Mouse (Mus musculus): ENCODE results near the gene Nr1d1.
A peak's percentile ranks its signal among the peaks of the same experiment; 100 is the strongest.

The Nr1d1 gene

DNA sequence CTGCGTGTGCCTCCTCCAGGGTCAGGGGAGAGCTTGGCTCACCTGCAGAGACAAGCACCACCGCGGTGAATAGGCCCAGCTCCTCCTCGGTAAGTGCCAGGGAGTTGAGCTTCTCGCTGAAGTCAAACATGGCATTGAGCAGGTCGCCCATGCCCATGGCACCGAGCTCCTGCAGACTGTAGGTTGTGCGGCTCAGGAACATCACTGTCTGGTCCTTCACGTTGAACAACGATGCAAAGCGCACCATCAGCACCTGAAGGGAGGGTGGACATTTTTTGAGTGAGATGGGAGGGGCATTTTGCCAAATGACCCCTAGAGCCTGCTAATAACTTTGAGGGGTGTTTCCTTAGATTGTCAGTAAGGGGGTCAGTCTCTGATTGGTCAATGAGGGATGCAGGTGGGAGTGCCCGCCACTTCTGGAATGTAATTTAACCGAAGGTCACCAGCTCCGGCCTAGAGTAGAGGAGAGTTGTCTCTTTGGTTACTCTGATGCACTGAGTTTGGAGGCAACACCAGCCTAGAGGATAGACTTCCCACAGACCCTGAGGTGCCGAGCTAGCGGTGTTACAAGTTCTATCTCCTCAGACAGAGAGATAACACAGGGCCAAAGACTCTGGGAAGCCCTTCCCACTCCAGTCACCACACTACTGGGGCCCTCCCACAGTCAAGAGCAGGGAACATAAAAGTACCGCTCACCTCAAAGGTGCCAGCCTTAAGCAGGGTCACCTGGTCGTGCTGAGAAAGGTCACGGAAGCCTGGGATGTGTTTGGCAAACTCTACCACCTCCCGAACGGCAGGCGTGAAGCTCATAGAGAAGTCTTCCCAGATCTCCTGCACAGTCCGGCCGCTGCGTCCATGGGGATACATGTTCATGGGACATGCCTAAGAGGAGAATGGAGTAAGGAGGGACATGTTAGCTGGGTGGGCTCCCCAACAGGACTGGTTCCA, 5.9 kb downstream of the Nr1d1 start:
- DNase-seq = no peak

- no peak for DNase-seq
Observed at GRCm38 (mm10) chr11:98768127-98769006, 6.8 kb downstream of the Nr1d1 start.

DNA sequence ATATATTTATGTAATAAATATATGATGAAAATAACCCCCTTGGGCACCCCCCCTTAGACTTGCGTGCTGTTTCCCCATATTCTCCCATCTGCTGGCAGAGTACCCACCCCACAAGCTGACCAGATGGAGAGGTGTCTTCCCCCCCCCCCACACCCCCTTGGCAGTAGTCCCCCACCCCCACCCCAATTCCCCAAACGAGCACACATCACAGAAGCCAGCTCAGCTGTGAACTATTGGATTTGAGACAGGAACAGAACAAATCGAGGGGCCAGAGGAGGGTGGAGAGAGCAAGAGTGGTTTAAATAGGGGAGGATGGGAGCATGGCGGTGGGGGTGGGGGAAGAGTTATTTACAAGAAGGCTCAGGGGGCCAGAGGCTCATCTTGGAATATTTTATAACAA, 7.4 kb downstream of the Nr1d1 start:
- DNase-seq = no peak

GRCm38 (mm10) chr11:98767276-98767675, 7.9 kb downstream of the Nr1d1 start:
- no peak for DNase-seq

GRCm38 (mm10) chr11:98766816-98767215, 8.3 kb downstream of the Nr1d1 start:
- no peak for DNase-seq

DNA sequence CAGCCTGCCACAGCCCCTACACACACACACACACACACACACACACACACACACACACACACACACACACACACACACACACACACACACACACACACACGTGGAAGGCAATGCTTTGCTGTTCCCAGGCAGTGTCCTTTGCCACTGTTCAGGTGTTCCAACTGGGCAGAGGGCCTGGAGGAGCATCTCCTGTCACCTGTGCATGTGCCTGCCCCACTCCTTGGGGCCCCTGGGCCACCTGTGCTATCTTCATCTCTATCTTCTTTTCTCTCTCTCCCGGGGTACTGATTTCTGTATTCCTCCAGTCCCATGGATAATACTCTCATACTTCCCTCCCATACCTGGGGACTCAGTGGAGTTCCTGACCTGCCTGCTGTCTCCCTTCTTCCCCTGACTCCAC, 8.8 kb downstream of the Nr1d1 start:
- no peak for DNase-seq

DNA sequence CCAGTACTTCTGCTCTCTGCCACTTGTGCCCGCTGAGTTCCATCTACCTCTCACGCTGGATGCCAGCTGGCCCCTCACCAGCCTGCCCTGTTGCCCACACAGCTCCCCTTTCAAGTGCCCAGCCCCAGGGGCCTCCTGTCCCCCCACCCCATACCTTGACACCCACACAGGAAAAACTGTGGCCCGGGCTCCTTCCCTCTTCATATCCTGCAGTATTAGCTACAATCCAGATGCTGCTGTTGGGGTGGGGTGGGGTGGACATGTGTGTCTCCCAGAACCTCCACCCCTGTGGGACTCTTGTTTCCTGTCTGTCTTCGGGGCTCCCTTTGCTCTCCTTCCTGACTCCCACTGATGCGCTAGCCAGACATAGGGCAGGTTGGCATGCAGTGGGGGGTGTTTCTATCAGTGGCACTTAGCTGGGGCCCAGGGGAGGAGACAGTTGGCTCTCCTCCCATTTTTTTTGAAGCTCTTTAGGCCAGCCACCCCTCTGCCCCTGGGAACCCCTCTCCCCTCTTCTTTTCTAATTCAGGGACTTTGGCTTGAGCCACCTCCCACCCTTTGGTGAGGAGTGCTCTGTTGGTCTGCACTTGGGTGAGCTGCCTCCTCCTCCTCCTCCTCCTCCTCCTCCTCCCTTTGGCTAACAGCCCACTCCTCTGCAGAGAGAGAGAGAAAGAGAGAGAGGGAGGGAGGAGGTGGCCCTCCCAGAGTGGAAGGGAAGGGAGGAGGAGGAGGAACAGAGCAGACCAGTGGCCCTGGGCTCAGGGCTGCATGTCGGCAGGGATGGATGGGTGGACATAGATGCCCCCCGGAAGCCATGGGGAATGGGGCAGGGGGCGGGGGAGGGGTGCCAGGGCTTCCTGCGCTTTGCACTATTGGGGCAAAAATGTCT, 9.5 kb downstream of the Nr1d1 start:
- no peak for DNase-seq

- DNase-seq = no peak
Observed at GRCm38 (mm10) chr11:98764746-98765145, 10.4 kb downstream of the Nr1d1 start.

GRCm38 (mm10) chr11:98764091-98764490, 11.0 kb downstream of the Nr1d1 start:
- no peak for DNase-seq

DNA sequence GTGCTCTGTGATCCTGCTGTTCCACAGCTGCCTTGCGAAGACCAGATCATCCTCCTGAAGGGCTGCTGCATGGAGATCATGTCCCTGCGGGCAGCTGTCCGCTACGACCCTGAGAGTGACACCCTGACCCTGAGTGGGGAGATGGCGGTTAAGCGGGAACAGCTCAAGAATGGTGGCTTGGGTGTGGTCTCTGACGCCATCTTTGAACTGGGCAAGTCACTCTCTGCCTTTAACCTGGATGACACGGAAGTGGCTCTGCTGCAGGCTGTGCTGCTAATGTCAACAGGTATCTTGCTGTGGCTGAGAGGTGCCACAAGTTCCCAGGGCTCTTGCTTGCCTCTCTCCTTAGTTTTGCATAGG, 11.7 kb downstream of the Nr1d1 start:
- DNase-seq = no peak

DNA sequence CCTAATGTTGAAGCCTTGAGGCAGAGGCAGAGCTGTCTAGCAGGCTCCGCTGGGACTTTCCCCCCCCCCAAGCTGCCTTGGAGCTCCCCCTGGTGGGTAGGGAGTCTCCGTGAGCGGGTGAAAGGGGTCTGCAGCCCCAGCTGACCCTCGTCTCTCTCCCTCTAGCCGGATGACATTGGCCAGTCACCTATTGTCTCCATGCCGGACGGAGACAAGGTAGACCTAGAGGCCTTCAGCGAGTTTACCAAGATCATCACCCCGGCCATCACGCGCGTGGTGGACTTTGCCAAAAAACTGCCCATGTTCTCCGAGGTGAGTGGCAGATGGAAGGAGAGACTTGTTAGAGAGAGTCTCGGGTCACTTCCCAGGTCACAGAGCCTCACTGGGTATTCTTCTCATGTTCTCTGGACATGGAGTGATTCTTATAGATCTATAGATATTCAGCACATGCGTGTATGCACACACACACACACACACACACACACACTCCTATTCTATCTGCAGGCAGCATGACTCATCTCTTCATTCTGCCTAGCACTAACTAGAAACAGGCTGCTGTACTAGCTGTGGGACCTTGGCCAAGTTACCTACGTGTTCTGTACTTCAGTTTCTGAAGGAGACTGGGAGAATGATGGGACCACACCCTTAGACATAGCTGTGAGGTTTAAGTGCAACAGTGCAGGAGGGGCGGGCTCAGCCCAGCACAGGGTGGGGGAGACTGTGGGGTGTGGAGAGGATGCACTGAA, 12.2 kb downstream of the Nr1d1 start:
- DNase-seq = no peak

DNA sequence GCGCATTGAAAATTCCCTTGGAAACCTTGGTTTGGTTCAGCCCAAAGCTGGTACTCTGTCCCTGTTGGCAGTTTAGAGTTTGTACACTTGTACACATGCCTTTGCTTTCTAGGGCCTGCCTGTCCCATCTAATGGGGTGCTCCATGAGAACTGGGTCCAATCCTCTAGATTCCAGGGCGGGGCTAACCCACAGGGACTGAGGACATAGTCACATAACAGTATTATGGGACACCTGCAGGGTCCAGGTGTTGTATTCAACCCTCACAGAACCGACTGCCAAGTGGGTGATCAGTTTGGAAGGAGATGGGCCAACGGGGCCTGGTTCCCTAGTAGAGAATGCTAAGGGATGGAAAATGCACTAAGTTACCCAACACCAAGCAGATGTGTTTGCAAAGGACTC, 13.2 kb downstream of the Nr1d1 start:
- no peak for DNase-seq

GRCm38 (mm10) chr11:98756711-98757110, 18.4 kb downstream of the Nr1d1 start:
- DNase-seq = no peak

DNA sequence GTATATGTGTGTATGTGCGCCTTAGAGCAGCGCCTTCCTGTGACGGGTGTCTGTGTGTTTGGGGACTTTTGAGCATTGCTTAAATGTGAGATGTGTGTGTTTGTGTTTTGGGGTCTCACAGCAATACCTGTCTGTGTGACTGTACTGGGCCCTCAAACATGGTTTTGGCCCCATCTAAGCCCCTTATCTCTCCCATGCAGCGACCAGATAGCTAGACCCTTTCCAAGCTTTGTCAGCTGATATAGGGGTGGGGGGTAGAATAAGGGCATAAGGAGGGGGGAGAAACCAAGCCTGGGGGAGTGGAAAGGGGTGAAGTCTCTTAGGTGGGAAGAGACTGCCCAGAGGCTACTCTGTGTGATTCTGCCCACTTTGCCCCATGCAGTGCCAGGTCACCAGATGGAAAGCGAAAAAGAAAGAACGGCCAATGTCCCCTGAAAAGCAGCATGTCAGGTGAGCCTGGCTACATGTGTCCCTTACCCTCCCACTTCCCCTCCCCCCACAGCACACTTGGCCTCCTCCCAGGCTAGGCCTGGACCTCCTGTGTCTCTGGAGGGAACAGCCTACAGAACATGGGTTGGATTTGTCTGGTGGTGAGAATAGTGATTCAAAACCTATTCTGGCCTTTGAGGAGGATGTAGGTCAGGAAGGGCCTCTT, 19.3 kb downstream of the Nr1d1 start:
- no peak for DNase-seq

DNA sequence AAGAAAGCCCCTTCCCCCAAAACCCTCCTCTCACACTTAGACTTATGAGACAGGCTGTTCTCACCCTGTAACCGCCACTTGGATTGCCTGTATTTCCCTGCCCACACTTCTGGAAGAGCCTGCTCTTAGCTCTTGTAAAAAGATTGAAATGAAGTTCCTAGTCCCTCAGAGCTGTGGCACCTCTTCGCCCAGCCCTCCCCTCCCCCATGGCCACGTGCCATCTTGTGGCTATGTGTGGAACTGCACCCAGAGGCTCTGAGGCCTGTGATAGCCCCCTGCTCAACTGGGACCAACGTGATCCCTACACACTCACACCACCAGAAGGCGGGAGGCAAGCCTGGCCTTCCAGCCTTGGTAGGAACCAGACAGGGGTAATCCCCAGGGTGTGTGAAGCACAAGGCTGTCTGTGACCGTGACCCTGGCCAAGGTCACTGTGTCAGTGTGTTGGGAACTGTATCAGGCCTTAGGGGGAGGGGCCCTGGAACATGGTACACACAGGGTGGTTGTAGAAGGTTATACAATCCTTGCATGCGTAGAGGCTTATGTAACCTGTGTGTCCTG, 20.4 kb downstream of the Nr1d1 start:
- DNase-seq = peak; percentile 63

DNA sequence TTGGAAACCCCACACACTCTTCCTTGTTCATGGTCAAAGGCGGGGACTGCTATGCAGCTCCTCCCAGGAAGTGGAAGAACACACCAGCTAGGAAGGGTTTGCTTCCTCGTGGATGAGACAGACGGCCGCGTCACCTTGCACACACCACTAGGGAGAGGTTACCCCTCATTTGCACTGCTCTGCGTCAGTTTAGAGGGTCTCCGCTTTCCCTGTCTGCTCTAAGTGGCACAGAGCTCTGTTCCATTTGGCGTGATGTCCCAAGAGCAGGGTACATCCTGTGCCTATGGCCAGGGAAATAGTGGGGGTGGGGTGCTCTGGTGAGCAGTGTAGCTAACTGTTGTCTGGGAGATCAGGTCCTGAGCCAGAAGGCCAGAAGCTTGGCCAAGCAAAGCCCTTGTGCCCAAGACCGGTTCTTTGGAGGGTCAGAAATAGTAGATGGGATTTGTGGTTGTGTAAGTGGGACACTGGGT, 20.9 kb downstream of the Nr1d1 start:
- DNase-seq = no peak

DNA sequence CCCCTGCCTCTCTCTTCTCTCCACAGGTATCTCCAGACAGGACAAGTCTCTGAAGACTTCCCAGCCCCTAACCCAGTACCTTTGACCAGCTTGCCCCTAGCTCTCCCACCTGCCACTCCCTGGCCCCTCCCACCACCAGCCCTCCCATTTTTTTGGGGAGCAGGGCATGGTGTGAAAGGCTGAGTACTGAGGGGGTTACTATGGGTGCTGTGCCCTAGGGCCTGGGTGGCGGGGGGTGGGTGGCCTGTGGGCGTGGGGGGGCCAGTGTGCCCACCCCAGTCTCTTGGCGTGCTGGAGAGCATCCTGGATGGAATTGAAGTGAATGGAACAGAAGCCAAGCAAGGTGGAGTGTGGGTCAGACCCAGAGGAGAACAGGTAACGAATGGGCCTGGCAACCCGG, 21.9 kb downstream of the Nr1d1 start:
- DNase-seq = no peak

DNA sequence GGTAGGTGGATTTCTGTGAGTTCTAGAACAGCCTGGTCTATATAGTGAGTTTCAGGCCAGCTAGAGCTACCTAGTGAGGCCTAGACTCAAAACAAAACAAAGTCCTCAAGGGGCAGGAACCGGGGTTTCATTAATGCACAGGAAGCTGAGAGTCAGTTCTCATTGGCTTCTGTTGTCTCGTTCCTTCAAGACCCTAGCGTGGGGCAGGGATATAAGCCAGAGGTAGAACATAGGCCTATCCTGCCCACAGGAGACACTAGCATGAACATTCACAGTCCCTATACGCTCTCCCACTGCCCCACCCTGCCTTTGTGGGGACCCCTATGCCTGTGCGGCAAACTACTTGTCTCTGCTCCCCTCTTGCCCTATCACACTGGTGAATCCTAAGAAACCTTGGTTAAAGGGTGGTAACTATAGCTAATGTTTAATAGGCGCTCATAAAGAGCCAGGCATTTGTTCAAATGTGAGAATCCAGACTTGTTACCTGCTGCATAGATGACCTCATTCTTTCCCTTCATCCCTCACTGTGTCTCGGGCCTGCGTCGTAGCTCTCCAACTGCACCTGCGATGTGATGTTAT, 22.5 kb downstream of the Nr1d1 start:
- DNase-seq = no peak

DNA sequence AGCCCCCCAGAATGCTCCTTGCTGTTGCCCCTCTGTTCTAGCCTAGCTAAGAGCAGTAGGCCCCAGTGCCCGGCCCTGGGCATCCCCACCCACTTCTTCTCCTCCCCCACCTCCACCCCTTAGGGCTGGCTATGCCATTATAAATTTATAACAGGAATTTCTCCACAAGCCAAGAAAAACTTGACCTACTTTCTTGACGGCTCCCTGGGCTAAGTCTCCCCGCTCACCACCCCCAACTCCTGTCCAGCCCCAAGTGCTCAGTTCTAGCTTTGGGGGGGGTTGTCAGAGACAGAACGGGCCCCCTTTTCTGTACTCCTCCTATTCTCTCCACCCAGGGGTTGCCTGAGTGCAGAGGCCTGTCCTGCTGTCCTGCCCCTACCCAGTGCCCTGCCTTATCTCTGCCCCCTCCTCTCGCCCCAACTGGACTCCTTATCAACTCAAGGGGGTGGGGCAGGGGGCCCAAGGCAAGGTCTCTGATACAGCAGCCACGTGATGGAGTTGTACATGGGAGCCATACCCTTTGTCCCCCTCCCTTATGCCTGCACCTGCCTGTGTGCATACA, 23.8 kb downstream of the Nr1d1 start:
- peak; percentile 17 for DNase-seq

All from right cerebral cortex, postnatal 25 days (tissue).